Mouse (Mus musculus) bone marrow macrophage, adult 2 months (primary cell): Measurements from ENCODE around the gene Cep128.

ENCODE experiments used
- CTCF ChIP-seq: IDR thresholded peaks from 2 replicates; pipeline ENCODE4 v1.5.1; 2012; ENCODE audit warnings: low read depth, mild to moderate bottlenecking, low read length, moderate library complexity
- POLR2A ChIP-seq: IDR thresholded peaks from 2 replicates; pipeline ENCODE4 v1.6.1; 2012; ENCODE audit warnings: mild to moderate bottlenecking, low read depth, low read length, borderline replicate concordance

- TF ChIP-seq POLR2A = no peak
- no peak for TF ChIP-seq CTCF
These were observed 298.2 kb downstream of the Cep128 start for GRCm38 (mm10) chr12:91085967-91086366.
